Mouse (Mus musculus): ENCODE measurements around the gene Prkce. TPM values are rescaled to one million over a fixed set of nuclear protein-coding genes. Genes with fewer than 3 reads are reported as not detected.

Prkce gene
- polyA plus RNA-seq, 1 experiment = 4.8 TPM

- TF ChIP-seq CTCF (IDR thresholded peaks at IDR 0.05; ENCODE audit: control insufficient read depth, insufficient read depth, low read length) (no peak), POLR2A (IDR thresholded peaks at IDR 0.05; ENCODE audit: borderline replicate concordance, control insufficient read depth, low read depth, low read length) (no peak)
- WGBS = 85% methylated on average over 2 of the region's 2 CpGs
- H3K4me3 ChIP-seq (replicated peaks; ENCODE audit: control insufficient read depth, low read depth, low read length) = no peak overlapping the region
- no peak overlapping the region for H3K27ac ChIP-seq (ENCODE audit: control insufficient read depth, insufficient read depth, low read depth, low read length, poor library complexity)
- H3K4me1 ChIP-seq (ENCODE audit: control insufficient read depth, insufficient read depth, low read length) = no peaks in the 10 kb centered on the region
Observed at GRCm38 (mm10) chr17:86690871-86691390, 523.3 kb downstream of the Prkce start.

DNA sequence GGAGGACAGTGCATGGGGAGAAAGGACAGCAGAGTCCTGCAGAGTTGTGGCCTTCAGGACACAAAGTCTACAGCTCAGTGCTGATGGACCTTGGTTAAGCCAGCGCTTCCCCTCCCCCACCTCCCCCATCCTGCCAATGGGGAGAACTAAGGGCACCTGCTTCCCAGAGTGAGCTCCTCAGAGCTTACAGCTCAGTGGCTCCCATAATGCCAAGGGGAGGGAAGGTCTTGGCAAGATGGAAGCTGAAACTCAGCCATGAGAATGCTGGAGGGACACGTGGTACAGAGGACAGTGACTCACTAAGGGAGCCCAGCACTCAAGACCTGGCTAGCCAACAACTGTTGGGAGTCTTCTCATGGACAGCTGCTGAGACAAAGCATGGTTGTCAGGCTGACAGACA, 530.2 kb downstream of the Prkce start:
- TF ChIP-seq CTCF (IDR thresholded peaks at IDR 0.05; ENCODE audit: control insufficient read depth, insufficient read depth, low read length) = no peak
- no peak for TF ChIP-seq POLR2A (IDR thresholded peaks at IDR 0.05; ENCODE audit: borderline replicate concordance, control insufficient read depth, low read depth, low read length)
- H3K4me3 ChIP-seq (replicated peaks; ENCODE audit: control insufficient read depth, low read depth, low read length) = no peak overlapping the region
- H3K4me1 ChIP-seq (ENCODE audit: control insufficient read depth, insufficient read depth, low read length) = no peaks in the 10 kb centered on the region
- H3K27ac ChIP-seq (ENCODE audit: control insufficient read depth, insufficient read depth, low read depth, low read length, poor library complexity) = no peak overlapping the region
- 83% methylated on average over 2 of the region's 2 CpGs for WGBS

GRCm38 (mm10) chr17:86703336-86703735, 535.8 kb downstream of the Prkce start:
- TF ChIP-seq POLR2A (IDR thresholded peaks at IDR 0.05; ENCODE audit: borderline replicate concordance, control insufficient read depth, low read depth, low read length) (no peak), CTCF (IDR thresholded peaks at IDR 0.05; ENCODE audit: control insufficient read depth, insufficient read depth, low read length) (no peak)
- Histone ChIP-seq H3K4me1 (ENCODE audit: control insufficient read depth, insufficient read depth, low read length) (no peaks in the 10 kb centered on the region; the same call in 1 of the 2 replicates), H3K27ac (ENCODE audit: control insufficient read depth, insufficient read depth, low read depth, low read length, poor library complexity) (no peak overlapping the region), H3K4me3 (replicated peaks; ENCODE audit: control insufficient read depth, low read depth, low read length) (no peak overlapping the region)
- 65% methylated on average over 4 of the region's 4 CpGs for WGBS

DNA sequence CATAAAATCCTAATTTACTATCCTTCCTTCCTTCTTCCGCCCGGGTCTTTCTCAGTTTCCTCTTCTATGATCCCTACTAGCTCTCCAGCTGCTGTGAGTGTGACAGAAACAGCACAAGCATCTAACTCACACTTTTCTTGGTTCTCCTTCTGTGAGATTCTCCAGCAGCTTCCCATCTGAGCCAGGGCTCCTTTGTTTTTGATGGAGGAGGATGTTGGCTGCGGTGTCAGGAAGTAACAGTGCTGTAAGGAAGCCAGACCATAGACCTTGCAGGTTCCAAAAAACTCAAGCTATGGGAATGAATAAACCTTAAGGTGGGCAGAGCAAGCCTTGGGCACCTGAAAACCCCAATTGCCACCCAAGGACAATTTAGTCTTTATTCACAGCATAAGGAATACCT, 537.7 kb downstream of the Prkce start:
- TF ChIP-seq CTCF (IDR thresholded peaks at IDR 0.05; ENCODE audit: control insufficient read depth, insufficient read depth, low read length) = no peak
- no peak for TF ChIP-seq POLR2A (IDR thresholded peaks at IDR 0.05; ENCODE audit: borderline replicate concordance, control insufficient read depth, low read depth, low read length)
- no peak overlapping the region for H3K27ac ChIP-seq (ENCODE audit: control insufficient read depth, insufficient read depth, low read depth, low read length, poor library complexity)
- WGBS = 56% methylated on average over 3 of the region's 3 CpGs
- no peak overlapping the region for H3K4me3 ChIP-seq (replicated peaks; ENCODE audit: control insufficient read depth, low read depth, low read length)
- no peaks in the 10 kb centered on the region; the same call in 1 of the 2 replicates for H3K4me1 ChIP-seq (ENCODE audit: control insufficient read depth, insufficient read depth, low read length)

DNA sequence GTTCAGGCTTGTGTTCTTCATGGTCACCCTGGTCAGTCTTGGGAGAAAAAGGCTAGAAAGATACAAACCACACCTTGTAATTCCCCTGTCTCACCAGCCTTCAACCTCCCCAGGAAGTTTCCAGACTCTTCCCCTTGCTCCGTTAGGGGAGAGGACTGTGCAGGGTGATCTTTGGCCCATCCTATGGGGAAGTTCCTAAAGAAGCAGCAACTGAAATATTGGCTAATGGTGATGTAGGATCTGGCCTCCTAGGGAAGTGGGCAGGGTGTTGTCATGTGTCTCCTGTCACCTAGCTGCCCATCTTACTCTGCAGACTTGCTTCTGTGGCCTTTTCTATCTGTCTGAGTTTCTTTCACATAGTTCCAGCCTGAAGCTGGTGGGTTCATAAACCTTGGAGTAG, 538.9 kb downstream of the Prkce start:
- Histone ChIP-seq H3K27ac (ENCODE audit: control insufficient read depth, insufficient read depth, low read depth, low read length, poor library complexity) (no peak overlapping the region), H3K4me3 (replicated peaks; ENCODE audit: control insufficient read depth, low read depth, low read length) (no peak overlapping the region), H3K4me1 (ENCODE audit: control insufficient read depth, insufficient read depth, low read length) (no peaks in the 10 kb centered on the region; the same call in 1 of the 2 replicates)
- TF ChIP-seq CTCF (IDR thresholded peaks at IDR 0.05; ENCODE audit: control insufficient read depth, insufficient read depth, low read length) (no peak), POLR2A (IDR thresholded peaks at IDR 0.05; ENCODE audit: borderline replicate concordance, control insufficient read depth, low read depth, low read length) (no peak)
- WGBS = 39% methylated on average over 1 of the region's 1 CpGs

Other genes starting within 250 kb of the Prkce start
- gene Srbd1, start 22.6 kb upstream of the Prkce start, polyA plus RNA-seq (2011; ENCODE audit: insufficient read depth, insufficient read length, low replicate concordance, missing spikeins) = 7.7 and 11.7 TPM in 2 replicates

All from bone marrow, adult 2 months (tissue).